Mouse (Mus musculus) liver, embryonic 16.5 days (tissue): Measurements from ENCODE around the gene Sptbn1. TPM values are rescaled to one million over a fixed set of nuclear protein-coding genes. Genes with fewer than 3 reads are reported as not detected.

ENCODE experiments used
- ATAC-seq: fragments of 200-750 bp; cut with Nextera tagmentation; 2 replicates; pipeline ENCODE4 v1.8.0; 2017; ENCODE audit warnings: low read depth, mild to moderate bottlenecking, moderate number of reproducible peaks, moderate library complexity
- H3K27ac ChIP-seq: fragments of 300-500 bp; sonication (generic); 2 replicates; pipeline ENCODE4 v1.5.1; 2014; ENCODE audit warnings: mild to moderate bottlenecking, low read length
- H3K27me3 ChIP-seq: fragments of 300-500 bp; sonication (generic); 2 replicates; pipeline ENCODE4 v1.6.1; 2014; ENCODE audit warnings: low read depth, low read length, mixed read lengths; ENCODE audit not compliant: control insufficient read depth, insufficient read depth
- H3K36me3 ChIP-seq: fragments of 300-500 bp; sonication (generic); 2 replicates; pipeline ENCODE4 v1.6.1; 2014; ENCODE audit warnings: mild to moderate bottlenecking; ENCODE audit not compliant: control insufficient read depth, insufficient read depth
- H3K4me1 ChIP-seq: fragments of 300-500 bp; sonication (generic); 2 replicates; pipeline ENCODE4 v1.6.1; 2014; ENCODE audit warnings: low read depth, low read length, mixed read lengths; ENCODE audit not compliant: control insufficient read depth
- H3K4me2 ChIP-seq: fragments of 300-500 bp; sonication (generic); 2 replicates; pipeline ENCODE4 v1.6.1; 2014; ENCODE audit warnings: low read depth, low read length, mixed read lengths
- H3K4me3 ChIP-seq: fragments of 300-500 bp; sonication (generic); 2 replicates; pipeline ENCODE4 v1.5.1; 2014; ENCODE audit warnings: low read depth, mild to moderate bottlenecking, low read length
- H3K9ac ChIP-seq: fragments of 300-500 bp; sonication (generic); 2 replicates; pipeline ENCODE4 v1.6.1; 2014; ENCODE audit warnings: low read depth, low read length
- H3K9me3 ChIP-seq: fragments of 300-500 bp; sonication (generic); replicated peaks from 2 replicates; pipeline ENCODE4 v1.6.1; 2016; ENCODE audit warnings: low read length; ENCODE audit not compliant: control insufficient read depth
- WGBS: fragments of 180-500 bp; shearing (Covaris S2); extraction: QIAGEN DNeasy Blood & Tissue Kit; methylation state at CpG from one replicate; pipeline ENCODE4 v1.1.7; 2014; ENCODE audit not compliant: insufficient replicate concordance; 5-methylcytosine and 5-hydroxymethylcytosine counted together
- polyA plus RNA-seq: library from polyadenylated mRNA; unstranded; fragments of >200 nt; fragmentation: Nextera tagmentation; extraction: Ambion mirVana; gene quantifications from 2 replicates; pipeline ENCODE4 v1.2.1, GENCODE M21; 2015

Sptbn1 gene
- polyA plus RNA-seq, 1 experiment from 2014 or later, result 18.6 TPM

DNA sequence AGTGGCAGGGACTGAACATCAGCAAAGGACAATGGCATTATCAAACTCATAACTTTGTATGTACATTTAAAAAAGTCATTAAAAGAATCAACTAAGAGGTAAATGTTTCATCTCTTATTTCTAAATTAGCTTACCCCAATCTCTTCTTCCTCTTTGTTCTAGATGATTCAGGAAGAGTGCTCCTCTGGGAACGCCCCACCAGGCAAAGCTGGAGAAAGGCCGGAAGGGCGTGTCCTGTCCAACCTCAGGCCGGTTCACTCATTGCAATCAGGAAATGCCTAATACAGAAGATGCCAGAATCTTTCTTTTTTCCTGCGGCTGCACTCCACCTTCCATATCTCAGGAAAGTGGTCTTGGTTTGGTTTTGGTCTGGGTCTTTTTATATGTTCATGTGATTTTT is 11.3 kb upstream of the Sptbn1 start:
- H3K27me3 ChIP-seq, result no peaks in the 10 kb centered on the region
- H3K4me3 ChIP-seq, result no peak overlapping the region
- 44% methylated on average over 5 of the region's 5 CpGs for WGBS
- no peaks in the 10 kb centered on the region for H3K9me3 ChIP-seq
- no peaks in the 10 kb centered on the region for H3K36me3 ChIP-seq
- ATAC-seq, result no peak
- H3K27ac ChIP-seq, result no peak overlapping the region
- H3K4me2 ChIP-seq, result no peak overlapping the region
- no peak overlapping the region for H3K9ac ChIP-seq
- H3K4me1 ChIP-seq, result no peaks in the 10 kb centered on the region

DNA sequence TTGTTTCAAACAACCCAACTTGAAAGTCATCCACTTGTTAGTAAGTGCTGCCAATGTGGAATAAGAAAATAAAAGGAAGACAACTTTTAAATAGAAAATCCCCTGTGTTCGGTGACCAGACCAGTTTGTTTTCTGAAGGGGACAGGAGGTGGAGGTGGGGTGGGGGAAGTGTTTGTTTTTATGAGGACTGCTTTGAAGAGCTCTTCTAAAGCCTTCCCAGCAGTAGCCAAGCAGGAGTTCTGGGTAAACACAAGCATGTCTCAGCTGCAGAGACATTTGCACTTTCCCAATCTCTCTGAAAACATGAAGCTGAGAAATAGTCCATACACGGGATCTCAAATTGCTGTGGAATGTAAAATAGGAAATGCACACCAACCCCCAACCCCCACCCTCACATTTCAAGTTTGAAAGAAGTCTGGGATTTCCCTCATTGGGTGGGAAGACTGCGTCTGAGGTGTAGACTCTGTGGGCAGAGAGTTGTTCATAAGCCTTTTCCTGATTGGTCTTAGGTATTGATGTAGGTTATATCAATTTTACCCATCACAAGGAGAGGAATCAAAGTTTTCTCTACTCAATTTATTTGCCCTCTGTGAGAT is 7.6 kb upstream of the Sptbn1 start:
- no peaks in the 10 kb centered on the region for H3K9me3 ChIP-seq
- H3K4me3 ChIP-seq, result no peak overlapping the region
- ATAC-seq, result no peak
- H3K9ac ChIP-seq, result no peak overlapping the region
- no peaks in the 10 kb centered on the region for H3K4me1 ChIP-seq
- no peaks in the 10 kb centered on the region for H3K36me3 ChIP-seq
- H3K27me3 ChIP-seq, result no peaks in the 10 kb centered on the region
- 37% methylated on average over 3 of the region's 3 CpGs for WGBS
- no peak overlapping the region for H3K4me2 ChIP-seq
- H3K27ac ChIP-seq, result no peak overlapping the region

DNA sequence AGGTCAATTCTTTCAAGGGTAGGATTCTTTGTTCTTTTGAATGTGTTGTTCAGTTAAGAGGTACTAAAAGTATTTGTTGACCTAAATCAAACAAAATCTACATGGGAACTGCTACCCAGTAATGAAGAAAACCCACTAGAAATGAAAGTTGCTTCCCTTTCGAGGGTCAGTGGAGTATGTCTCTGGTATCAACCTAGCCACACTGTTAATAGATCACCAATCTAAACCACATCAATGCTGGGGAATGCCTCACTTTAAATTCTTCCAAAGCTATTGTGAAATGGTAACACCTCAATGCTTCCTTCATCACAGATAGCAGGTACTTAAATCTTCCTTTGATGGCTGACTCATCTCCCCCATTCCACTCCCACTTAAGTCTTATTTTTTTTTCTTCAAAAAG is 1.5 kb upstream of the Sptbn1 start:
- H3K9ac ChIP-seq, result no peak overlapping the region
- H3K4me1 ChIP-seq, result no peaks in the 10 kb centered on the region
- H3K36me3 ChIP-seq, result no peaks in the 10 kb centered on the region
- no peak overlapping the region for H3K27ac ChIP-seq
- no peak for ATAC-seq
- H3K27me3 ChIP-seq, result peaks cover 35% of the 10 kb centered on the region
- H3K4me2 ChIP-seq, result no peak overlapping the region
- WGBS, result 13% methylated on average over 1 of the region's 1 CpGs
- H3K9me3 ChIP-seq, result no peaks in the 10 kb centered on the region
- no peak overlapping the region for H3K4me3 ChIP-seq

DNA sequence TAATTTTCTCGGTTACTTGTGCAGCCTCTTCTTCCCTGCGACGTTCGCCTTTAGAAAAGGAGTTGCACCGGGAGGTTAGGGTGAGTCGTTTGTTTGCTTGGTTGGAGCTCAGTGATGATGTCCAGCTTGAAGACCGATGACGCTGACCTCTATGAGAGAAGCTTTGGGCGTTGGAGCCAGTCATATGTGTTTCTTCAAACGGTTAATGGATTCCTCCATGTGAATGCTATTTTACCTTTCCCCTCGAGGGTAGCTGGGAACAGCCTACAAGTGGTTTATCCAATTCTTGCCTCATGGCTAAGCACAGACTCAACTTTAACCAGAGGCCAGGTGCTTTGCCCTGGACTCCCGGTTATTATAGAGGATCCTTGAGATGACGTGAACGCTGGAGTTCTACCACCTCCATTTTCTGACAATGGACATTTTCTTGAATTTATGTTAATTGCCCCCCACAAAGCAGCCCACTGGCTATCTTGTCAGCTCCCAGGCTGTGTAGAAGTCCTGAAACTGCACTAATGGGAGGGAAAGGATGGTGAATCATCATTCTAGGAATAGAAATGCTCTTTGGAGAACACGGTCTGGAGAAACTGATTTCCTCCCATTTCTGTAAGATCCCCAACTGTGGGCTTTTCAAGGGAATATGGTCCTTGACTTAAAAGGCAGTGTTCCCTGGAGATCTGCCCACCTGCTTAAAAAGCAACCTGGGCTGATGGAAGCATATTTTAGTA is 837 bp upstream of the Sptbn1 start:
- Histone ChIP-seq H3K9me3 (no peaks in the 10 kb centered on the region), H3K27ac (no peak overlapping the region), H3K4me2 (peak overlapping the region; percentile 77), H3K4me1 (no peaks in the 10 kb centered on the region), H3K4me3 (peak overlapping the region; percentile 68), H3K36me3 (no peaks in the 10 kb centered on the region), H3K27me3 (peaks cover 35% of the 10 kb centered on the region), H3K9ac (peak overlapping the region; percentile 41)
- no peak for ATAC-seq
- 5% methylated on average over 15 of the region's 15 CpGs for WGBS

DNA sequence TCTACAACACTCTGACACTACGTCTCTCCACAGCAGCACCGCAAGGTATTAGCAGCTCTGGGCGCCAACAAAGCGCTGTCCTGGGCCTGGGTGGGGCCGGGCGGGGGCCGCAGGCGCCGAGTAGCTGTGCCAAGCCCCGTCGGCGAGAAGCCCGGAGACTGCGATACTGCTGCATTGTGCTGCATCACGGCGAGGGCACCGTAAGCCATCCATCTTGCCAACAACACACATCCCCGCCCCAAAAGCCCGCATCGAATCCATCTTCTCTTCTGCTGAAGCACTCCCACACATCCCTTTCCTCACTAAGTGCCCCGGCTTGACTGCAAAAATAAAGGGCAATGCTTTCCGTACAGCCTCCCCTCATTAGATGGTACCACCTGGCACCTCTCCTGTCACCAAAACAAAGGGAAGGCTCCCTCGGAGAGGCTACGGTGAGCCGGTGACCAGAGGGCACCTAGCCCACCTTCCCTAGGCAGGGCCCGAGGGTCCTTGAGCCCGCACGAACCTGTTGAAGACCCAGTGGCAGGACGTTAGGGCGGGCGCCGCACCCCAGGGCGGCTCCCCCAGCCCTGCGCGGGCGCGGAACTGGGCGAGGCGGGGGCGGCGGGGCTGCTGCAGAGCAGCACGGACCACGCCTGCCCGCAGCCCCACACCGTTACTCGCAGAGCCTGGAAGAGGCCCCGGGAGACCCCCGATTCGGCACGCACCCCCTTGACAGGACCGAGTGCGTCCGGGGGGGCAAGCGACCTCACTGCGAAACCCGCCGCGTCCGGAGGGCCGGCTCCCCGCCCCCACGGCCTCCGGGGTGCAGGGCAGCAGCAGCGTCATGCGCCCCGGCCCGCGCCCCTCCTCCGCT is 711 bp downstream of the Sptbn1 start:
- WGBS, result under 1% methylated on average over 56 of the region's 69 CpGs
- Histone ChIP-seq H3K4me3 (peak overlapping the region; percentile 68), H3K9ac (peak overlapping the region; percentile 50), H3K4me2 (peak overlapping the region; percentile 77), H3K9me3 (no peaks in the 10 kb centered on the region), H3K4me1 (no peaks in the 10 kb centered on the region), H3K27me3 (peaks cover 35% of the 10 kb centered on the region), H3K27ac (no peak overlapping the region), H3K36me3 (no peaks in the 10 kb centered on the region)
- peak; percentile 58 for ATAC-seq

DNA sequence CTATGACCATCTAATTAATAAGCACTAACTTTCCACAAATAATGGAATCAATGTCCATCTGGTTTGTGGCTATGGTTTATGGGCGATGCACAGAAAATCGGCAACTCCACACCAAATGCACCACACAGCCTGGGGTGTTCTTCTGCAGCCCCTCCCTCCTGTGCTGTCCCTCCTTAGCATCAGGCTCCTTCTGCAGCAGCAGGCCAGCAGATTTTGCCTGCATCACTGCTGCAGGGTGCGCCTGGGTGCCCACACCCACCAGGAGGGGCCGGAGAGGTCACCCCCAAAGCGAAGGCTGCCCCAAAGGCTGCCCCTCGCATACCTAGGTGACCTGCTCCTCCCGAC is 1.3 kb downstream of the Sptbn1 start:
- ATAC-seq, result no peak
- peak overlapping the region; percentile 20; the same call in 1 of the 2 replicates for H3K9ac ChIP-seq
- no peaks in the 10 kb centered on the region for H3K36me3 ChIP-seq
- peak overlapping the region; percentile 77 for H3K4me2 ChIP-seq
- H3K27me3 ChIP-seq, result peaks cover 35% of the 10 kb centered on the region
- H3K27ac ChIP-seq, result no peak overlapping the region
- WGBS, result 14% methylated on average over 7 of the region's 7 CpGs
- no peaks in the 10 kb centered on the region for H3K4me1 ChIP-seq
- H3K4me3 ChIP-seq, result peak overlapping the region; percentile 68
- no peaks in the 10 kb centered on the region for H3K9me3 ChIP-seq

DNA sequence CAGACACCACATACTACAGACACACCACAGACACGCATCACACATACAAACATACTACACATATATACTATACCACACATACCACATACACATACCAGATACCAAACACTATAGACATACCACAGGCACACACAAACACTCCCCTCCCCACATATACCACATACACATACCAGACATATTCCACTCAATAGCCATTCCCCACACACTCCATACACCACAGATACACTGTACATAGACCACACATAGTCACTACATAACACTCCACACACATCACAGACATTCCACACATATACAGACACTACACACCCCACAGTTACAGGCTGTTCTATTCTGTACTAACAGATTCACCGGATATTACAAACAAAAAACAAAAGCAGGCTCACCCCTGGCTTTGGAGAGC is 2.3 kb downstream of the Sptbn1 start:
- ATAC-seq, result no peak
- Histone ChIP-seq H3K36me3 (no peaks in the 10 kb centered on the region), H3K27me3 (peaks cover 35% of the 10 kb centered on the region), H3K4me3 (no peak overlapping the region), H3K4me2 (no peak overlapping the region), H3K4me1 (no peaks in the 10 kb centered on the region), H3K9me3 (no peaks in the 10 kb centered on the region), H3K27ac (no peak overlapping the region), H3K9ac (no peak overlapping the region)
- WGBS, result 67% methylated on average over 2 of the region's 2 CpGs

DNA sequence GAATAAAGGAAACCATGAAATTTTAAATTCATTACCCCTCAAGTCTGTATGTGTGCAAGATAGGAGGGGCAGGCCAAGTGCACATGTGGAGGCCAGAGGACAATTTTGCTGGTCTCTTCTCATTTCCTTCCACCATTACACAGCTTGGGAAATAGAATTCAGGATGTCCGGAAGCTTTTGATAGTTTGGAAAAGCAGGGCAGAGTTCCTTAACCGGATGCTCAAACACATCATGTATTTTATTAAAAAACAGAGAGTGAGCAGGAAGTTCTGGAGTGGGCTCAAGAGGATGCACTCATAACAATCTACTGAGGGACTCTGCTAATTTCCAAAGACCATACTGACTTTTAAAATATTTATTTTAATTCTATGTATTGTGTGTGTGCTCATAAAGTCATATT is 4.3 kb downstream of the Sptbn1 start:
- H3K27me3 ChIP-seq, result peaks cover 26% of the 10 kb centered on the region

More for the DNA sequence above, 4.3 kb downstream of the Sptbn1 start:
- H3K9me3 ChIP-seq, result no peaks in the 10 kb centered on the region
- 52% methylated on average over 2 of the region's 2 CpGs for WGBS
- no peaks in the 10 kb centered on the region for H3K36me3 ChIP-seq
- no peaks in the 10 kb centered on the region for H3K4me1 ChIP-seq
- ATAC-seq, result no peak
- H3K9ac ChIP-seq, result no peak overlapping the region
- no peak overlapping the region for H3K4me3 ChIP-seq
- H3K27ac ChIP-seq, result no peak overlapping the region
- H3K4me2 ChIP-seq, result no peak overlapping the region
